Mouse (Mus musculus) bone marrow, adult 2 months (tissue): ENCODE data around the gene Atp2b2. TPM values are rescaled to one million over a fixed set of nuclear protein-coding genes. Genes with fewer than 3 reads are reported as not detected.
"Not testable (repeated sequence)": the region's sequence is repeated elsewhere in the genome, so short reads cannot be mapped to it uniquely, and the experiment has no call there.

Experiments used
- H3K27ac ChIP-seq: fragments of 200-500 bp; 2 replicates; pipeline ENCODE4 v1.5.1; 2012; ENCODE audit warnings: low read depth, mild to moderate bottlenecking, control low read depth, inconsistent platforms, low read length; ENCODE audit not compliant: control insufficient read depth, poor library complexity, insufficient read depth
- H3K4me1 ChIP-seq: fragments of 200-500 bp; 2 replicates; pipeline ENCODE4 v1.6.1; 2011; ENCODE audit warnings: low read length; ENCODE audit not compliant: control insufficient read depth, insufficient read depth
- H3K4me3 ChIP-seq: fragments of 200-500 bp; replicated peaks from 2 replicates; pipeline ENCODE3; 2011; ENCODE audit warnings: mild to moderate bottlenecking, low read depth, low read length, control low read depth; ENCODE audit not compliant: control insufficient read depth
- CTCF ChIP-seq: fragments of 200-500 bp; IDR thresholded peaks from 2 replicates; pipeline ENCODE4 v1.5.1; 2011; ENCODE audit warnings: low read length, control low read depth; ENCODE audit not compliant: control insufficient read depth, insufficient read depth
- POLR2A ChIP-seq: fragments of 200-500 bp; IDR thresholded peaks from 2 replicates; pipeline ENCODE4 v1.6.1; 2011; ENCODE audit warnings: low read depth, mild to moderate bottlenecking, control low read depth, low read length, borderline replicate concordance; ENCODE audit not compliant: control insufficient read depth
- WGBS: fragments of 180-500 bp; shearing (Covaris S2); methylation state at CpG from one replicate; pipeline ENCODE4 v1.1.7; 2018; 5-methylcytosine and 5-hydroxymethylcytosine counted together
- polyA plus RNA-seq: library from polyadenylated mRNA; stranded (reverse); fragments of >200 nt; gene quantifications from 2 replicates; pipeline ENCODE4 v1.2.4, GENCODE M21; 2011; ENCODE audit warnings: low replicate concordance; ENCODE audit not compliant: missing spikeins, insufficient read depth, insufficient read length

Atp2b2 gene
- polyA plus RNA-seq, 1 experiment = 0.92 TPM

DNA sequence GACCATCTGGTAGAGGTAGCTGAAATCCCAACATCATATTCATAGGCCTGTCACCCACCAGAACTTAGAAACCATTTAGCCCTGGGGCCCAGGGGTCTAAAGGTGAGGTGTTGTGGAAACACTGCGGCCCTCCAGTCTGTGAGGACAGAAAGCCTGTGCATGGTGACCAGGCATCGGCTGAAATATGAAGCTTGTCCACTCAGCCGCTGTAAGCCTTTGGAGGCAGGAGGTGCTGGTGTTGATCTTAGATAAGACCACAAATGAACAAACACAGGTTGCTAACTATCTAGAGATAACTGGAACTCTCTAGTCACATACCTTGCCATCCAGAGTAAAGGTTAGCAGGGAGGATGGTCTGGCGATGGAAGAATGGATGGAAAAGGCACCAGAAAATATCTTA, 321.4 kb downstream of the Atp2b2 start:
- Histone ChIP-seq H3K27ac (no peak overlapping the region), H3K4me3 (no peak overlapping the region), H3K4me1 (peaks cover 2% of the 10 kb centered on the region; the same call in 1 of the 2 replicates)
- 92% methylated on average over 4 of the region's 4 CpGs for WGBS
- no peak for TF ChIP-seq CTCF
- TF ChIP-seq POLR2A = no peak

- Histone ChIP-seq H3K27ac (no peak within 1 kb of the TSS), H3K4me3 (no peak within 1 kb of the TSS), H3K4me1 (peaks cover 2% of the 10 kb centered on the region; the same call in 1 of the 2 replicates)
- no peak for TF ChIP-seq CTCF
- TF ChIP-seq POLR2A = no peak
- WGBS = 87% methylated on average over 3 of the region's 3 CpGs
These were observed 322.5 kb downstream of the Atp2b2 start, which contains the start of gene Ghrl for GRCm38 (mm10) chr6:113719878-113720277. TSS of gene Ghrl (minus strand) at chr6:113719880.

GRCm38 (mm10) chr6:113717541-113717940, 324.9 kb downstream of the Atp2b2 start:
- 86% methylated on average over 3 of the region's 3 CpGs for WGBS
- H3K4me3 ChIP-seq = no peak overlapping the region
- TF ChIP-seq CTCF (no peak), POLR2A (no peak)
- H3K4me1 ChIP-seq = peaks cover 5% of the 10 kb centered on the region; the same call in 1 of the 2 replicates
- no peak overlapping the region for H3K27ac ChIP-seq

- Histone ChIP-seq H3K4me3 (no peak overlapping the region), H3K27ac (peak overlapping the region; percentile 37; the same call in 1 of the 2 replicates), H3K4me1 (peaks cover 5% of the 10 kb centered on the region; the same call in 1 of the 2 replicates)
- 67% methylated on average over 1 of the region's 1 CpGs for WGBS
- TF ChIP-seq CTCF = no peak
- no peak for TF ChIP-seq POLR2A
These were observed 327.6 kb downstream of the Atp2b2 start for GRCm38 (mm10) chr6:113714797-113715196.

- Histone ChIP-seq H3K4me3 (no peak overlapping the region), H3K27ac (peak overlapping the region; percentile 60; the same call in 1 of the 2 replicates), H3K4me1 (peaks cover 5% of the 10 kb centered on the region; the same call in 1 of the 2 replicates)
- no peak for TF ChIP-seq POLR2A
- 23% methylated on average over 2 of the region's 2 CpGs for WGBS
These were observed 328.1 kb downstream of the Atp2b2 start for GRCm38 (mm10) chr6:113714276-113714675.

- 82% methylated on average over 5 of the region's 5 CpGs for WGBS
These were observed 329.0 kb downstream of the Atp2b2 start for GRCm38 (mm10) chr6:113713389-113713788.

GRCm38 (mm10) chr6:113712718-113713117, 329.7 kb downstream of the Atp2b2 start:
- TF ChIP-seq POLR2A (no peak), CTCF (no peak)
- peaks cover 3% of the 10 kb centered on the region; the same call in 1 of the 2 replicates for H3K4me1 ChIP-seq
- WGBS = 88% methylated on average over 3 of the region's 3 CpGs
- H3K4me3 ChIP-seq = no peak overlapping the region
- no peak overlapping the region for H3K27ac ChIP-seq

More at GRCm38 (mm10) chr6:113713389-113713788, 329.0 kb downstream of the Atp2b2 start:
- H3K4me3 ChIP-seq, H3K27ac ChIP-seq, H3K4me1 ChIP-seq: not testable (repeated sequence)

DNA sequence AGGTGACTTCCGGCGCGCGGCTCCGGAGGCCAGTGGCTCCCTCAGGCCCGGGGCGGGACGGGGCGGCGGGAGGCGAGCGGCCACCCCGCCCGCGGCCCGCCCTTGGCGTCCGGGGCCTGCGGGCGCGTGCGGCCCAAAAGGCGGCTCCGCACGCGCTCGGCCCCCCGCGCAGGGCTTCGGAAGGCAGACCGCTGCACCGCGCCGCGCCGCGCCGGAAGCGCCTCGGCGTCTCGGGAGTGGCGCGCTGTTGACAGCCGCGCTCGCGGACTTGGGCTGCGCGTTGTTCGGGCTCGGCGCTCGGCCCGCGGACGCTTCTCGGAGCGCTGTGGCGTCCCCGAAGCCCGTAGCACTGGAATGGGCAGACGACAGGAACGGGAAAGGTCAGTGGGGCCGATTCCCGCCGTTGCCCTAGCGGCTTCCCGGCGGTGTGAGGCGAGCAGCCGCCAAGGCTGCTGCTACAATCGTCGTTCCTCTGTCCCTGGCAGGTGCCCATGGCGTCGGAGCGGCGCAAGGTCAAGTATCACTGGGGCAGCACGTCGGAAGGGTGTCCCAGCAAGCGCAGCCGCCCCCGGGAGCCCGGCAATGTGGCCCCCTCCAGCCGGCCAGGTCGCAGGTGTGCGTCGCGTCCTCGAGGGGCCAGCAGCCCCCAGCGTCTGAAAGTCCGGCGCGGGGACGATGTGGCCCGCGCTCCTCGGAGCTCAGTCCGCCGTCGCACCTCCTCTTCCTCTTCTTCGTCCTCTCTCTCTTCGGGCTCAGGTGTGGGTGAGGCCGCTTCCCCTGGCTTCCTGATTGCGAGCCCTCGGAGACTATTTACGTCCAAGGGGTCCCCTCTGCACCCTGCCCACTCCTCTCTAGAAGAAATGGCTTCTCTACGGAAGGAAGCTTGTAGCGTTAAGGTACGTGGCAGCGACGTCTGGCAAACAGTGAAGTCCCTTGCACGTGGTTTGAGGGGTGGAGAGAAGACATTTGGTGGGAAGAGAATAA, 344.9 kb downstream of the Atp2b2 start:
- H3K27ac ChIP-seq = peak overlapping the region; percentile 99
- WGBS = under 1% methylated on average over 98 of the region's 113 CpGs
- TF ChIP-seq POLR2A (no peak), CTCF (no peak)
- H3K4me1 ChIP-seq = peaks cover 5% of the 10 kb centered on the region
- H3K4me3 ChIP-seq = peak overlapping the region; percentile 97
